Mouse (Mus musculus) hematopoietic multipotent progenitor cell, adult 10-12 weeks (in vitro differentiated cells): ENCODE measurements around the gene Cxcl15. TPM values are rescaled to one million over a fixed set of nuclear protein-coding genes. Genes with fewer than 3 reads are reported as not detected.

Experiments used
- polyA plus RNA-seq: library from polyadenylated mRNA; stranded (reverse); fragments of >175 nt; gene quantifications from 2 replicates; pipeline ENCODE4 v1.2.3, GENCODE M21; 2012; ENCODE audit warnings: low replicate concordance

Gene Cxcl15
- not detected in 2 replicates for polyA plus RNA-seq

GRCm38 (mm10) chr5:90794195-90794625, at the start of gene Cxcl15:
Gene Cxcl15, plus strand, starts transcription at chr5:90794534.

GRCm38 (mm10) chr5:90759077-90760065, 35.0 kb upstream of the Cxcl15 start, which contains the start of gene Cxcl5:
Gene Cxcl5, plus strand, starts transcription at chr5:90759360.

GRCm38 (mm10) chr5:90768218-90768617, 26.1 kb upstream of the Cxcl15 start, which contains the start of gene Ppbp:
Gene Ppbp, plus strand, starts transcription at chr5:90768518.

GRCm38 (mm10) chr5:90771880-90772653, 22.3 kb upstream of the Cxcl15 start, which contains the start of gene Pf4:
Gene Pf4, plus strand, starts transcription at chr5:90772435.

GRCm38 (mm10) chr5:90785659-90786588, 8.4 kb upstream of the Cxcl15 start, which contains the start of gene Cxcl3:
Gene Cxcl3, plus strand, starts transcription at chr5:90786103.

Other genes with a start within 250 kb of the Cxcl15 start
- gene 5830473C10Rik, start 233.4 kb upstream of the Cxcl15 start, polyA plus RNA-seq = not detected in 2 replicates
- 0.33 and 0.45 TPM in 2 replicates for gene Rassf6, start 153.9 kb upstream of the Cxcl15 start, polyA plus RNA-seq
- gene Cxcl5, start 35.2 kb upstream of the Cxcl15 start, polyA plus RNA-seq = not detected in 2 replicates
- 0.34 and 0.65 TPM in 2 replicates for gene Ppbp, start 26.0 kb upstream of the Cxcl15 start, polyA plus RNA-seq
- gene Pf4, start 22.1 kb upstream of the Cxcl15 start, polyA plus RNA-seq = 2.0 and 2.3 TPM in 2 replicates
- gene Cxcl3, start 8.4 kb upstream of the Cxcl15 start, polyA plus RNA-seq = 0.24 TPM in 1 of 2 replicates, not detected in the other
- gene Cxcl1, start 96.7 kb downstream of the Cxcl15 start, polyA plus RNA-seq = not detected in 2 replicates
- 0.55 and 1.3 TPM in 2 replicates for gene Cxcl2, start 109.3 kb downstream of the Cxcl15 start, polyA plus RNA-seq
- 5.9 and 7.0 TPM in 2 replicates for gene Mthfd2l, start 136.6 kb downstream of the Cxcl15 start, polyA plus RNA-seq
- gene Epgn, start 232.9 kb downstream of the Cxcl15 start, polyA plus RNA-seq = not detected in 2 replicates